Mouse (Mus musculus): Measurements from ENCODE around the gene Krt77.

- no peak for TF ChIP-seq CTCF (IDR thresholded peaks at IDR 0.05; ENCODE audit: control insufficient read depth, insufficient read depth, low read length)
- TF ChIP-seq POLR2A (IDR thresholded peaks at IDR 0.05; ENCODE audit: borderline replicate concordance, control insufficient read depth, low read depth, low read length), result no peak
Observed at GRCm38 (mm10) chr15:101845971-101846403, 23.5 kb downstream of the Krt77 start.

All from bone marrow, adult 2 months (tissue).